Mouse (Mus musculus) thymus, postnatal 25 days (tissue): ENCODE measurements around the gene Fezf2.

Experiments used
- DNase-seq: peaks from one replicate; pipeline ENCODE4 v3.0.0; 2022

Fezf2 gene

DNA sequence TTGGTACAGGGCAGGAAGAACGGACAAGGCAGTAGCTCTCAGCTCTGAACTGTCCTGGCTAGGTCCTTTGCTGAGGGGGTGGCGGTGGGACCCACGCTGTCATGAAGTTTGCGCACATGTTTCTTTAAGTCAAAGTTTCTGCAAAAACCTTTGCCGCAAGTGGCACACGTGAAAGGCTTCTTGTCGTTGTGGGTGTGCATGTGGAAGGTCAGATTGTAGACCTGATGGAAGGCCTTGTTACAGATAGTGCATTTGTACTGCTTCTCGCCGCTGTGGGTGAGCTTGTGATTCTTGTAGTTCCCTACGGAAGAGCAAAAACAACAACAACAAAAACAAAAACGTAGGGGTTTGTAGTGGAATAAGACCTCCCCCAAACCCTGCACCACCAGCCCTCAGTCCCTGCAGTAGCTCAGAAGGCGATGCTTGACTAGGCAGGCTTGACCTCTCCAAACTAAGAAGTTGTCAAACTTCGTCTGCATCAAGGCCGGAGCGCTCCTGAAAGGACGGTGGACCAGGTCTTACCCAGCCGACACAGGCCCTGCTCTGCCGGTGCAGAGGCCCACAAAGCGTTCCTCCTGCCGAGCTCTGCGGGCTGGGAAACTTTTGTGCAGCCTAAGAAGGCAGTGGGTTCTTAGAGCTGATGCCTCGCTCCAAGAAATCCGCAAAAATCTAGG, 5.4 kb downstream of the Fezf2 start:
- DNase-seq, result no peak

- DNase-seq, result no peak
Observed at GRCm38 (mm10) chr14:12341789-12342457, 6.1 kb downstream of the Fezf2 start.

- no peak for DNase-seq
Observed at GRCm38 (mm10) chr14:12341075-12341788, 6.8 kb downstream of the Fezf2 start.

GRCm38 (mm10) chr14:12340238-12341074, 7.5 kb downstream of the Fezf2 start:
- DNase-seq, result no peak

DNA sequence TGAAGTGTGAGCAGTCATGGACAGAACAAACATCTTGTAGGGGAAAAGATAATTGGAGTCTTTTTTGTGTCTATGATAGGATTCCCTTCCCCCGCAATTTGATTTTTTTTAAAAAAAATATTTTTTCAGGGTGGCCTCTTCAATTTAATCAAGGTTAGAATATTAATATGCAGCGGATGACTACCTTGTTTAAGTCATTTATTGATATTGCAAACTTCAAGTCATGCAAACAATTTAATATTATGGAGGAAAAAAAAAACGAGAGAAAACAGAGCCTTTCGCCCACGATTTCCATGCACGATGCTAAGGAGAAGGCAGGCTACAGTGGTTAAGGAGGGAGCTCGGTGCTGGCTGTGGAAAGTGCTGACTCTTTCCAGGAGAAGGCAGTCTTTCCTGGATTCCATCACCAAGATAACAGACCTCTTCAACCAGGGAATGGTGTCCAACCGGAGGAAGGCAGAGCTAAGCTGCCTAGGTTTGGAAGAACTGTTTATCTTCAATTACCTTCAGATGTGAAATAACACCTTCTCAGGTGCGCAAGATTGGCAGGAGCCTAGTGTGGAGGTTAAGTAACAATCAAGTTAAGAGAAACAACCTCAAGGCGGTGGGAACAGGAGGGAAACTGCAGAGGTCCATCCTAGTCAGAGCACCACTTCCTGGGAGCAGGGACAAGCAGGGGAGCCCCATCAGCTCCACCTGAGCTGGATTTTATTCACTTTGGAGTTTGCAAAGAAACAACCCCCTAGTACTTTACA, 9.0 kb downstream of the Fezf2 start:
- DNase-seq, result no peak

DNA sequence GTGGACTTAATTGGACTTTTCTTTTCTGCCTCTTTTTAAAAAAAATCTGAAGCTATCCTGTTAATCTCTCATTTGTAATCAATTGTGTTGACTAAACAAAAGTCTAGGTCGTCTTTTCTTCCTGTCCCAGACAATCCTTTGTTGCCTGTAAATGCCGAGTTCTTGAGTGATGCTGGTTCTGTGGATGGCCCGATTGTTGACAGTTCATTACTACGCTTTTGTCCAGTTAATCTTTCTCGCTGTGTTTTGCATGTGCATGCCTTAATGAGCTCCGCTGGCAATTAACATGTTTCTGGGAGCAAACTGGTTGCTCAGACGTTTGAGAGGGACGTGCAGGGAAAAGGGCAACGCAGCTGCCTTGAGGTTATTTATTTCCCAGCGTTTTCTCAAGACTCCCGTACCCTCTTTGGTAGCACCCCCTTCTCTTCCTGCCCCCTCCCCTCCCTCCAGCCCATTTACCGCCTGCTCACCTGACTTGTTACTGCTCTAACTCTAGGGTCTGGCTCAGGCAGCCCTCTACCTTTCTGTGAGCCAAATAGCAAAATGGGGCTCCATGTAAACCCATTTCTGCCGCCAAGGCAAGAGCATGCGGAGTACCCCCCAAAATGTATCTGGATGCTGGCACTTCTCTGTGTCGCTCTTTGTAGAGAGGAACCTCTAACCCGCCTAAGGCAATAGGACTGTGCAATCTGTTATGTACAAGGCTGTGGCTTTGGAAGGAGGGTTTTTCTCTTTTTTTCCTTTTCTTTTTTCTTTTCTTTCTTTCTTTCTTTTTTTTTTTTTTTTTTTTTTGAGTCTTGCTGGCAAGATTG, 9.8 kb downstream of the Fezf2 start:
- DNase-seq, result no peak

DNA sequence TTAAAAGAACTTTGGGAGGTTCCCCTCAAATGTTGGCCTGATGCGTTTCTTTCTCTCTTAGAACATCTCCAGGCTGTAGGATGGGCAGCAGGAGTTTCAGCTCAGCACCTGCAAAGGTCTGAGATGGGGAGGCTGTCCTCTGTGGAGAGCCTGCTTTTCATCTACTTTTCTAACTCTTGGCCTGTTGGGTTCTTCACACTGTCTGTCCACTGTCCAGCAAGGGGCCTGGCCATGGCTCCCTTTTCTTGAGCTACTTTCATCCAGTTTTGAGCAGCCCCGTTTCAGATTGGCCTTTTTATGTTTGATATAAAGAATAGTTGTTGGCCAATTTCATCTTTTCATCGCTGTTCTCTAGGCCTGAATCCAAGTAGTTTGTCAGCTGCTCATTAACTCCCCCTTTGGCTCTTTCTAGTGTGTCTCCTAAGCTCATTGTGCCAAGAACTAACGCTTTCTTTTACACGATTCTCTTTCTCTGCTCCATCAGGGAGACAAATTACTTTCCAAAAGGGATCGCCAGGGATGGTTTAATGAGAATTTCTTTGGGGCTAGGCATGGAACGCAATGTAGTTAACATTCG, 10.5 kb downstream of the Fezf2 start:
- DNase-seq, result no peak

DNA sequence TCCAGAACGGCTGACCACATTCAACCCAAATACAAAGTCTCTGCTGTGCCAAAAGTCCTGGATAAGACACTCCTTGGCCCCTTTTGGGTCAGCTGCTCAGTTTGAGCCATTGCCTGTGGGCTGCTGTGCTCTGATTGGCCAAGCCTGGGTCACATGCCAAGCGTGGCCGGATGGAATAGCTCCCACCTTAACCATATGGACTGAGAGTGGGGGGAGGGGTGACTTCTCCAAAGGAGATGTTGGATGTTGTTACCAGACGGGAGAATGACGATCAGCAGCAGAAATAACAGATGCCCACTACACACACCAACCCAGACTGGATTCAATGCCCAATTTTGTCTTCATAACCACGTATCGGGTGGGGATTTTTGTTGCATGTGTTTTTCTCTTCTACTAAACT, 13.1 kb downstream of the Fezf2 start:
- no peak for DNase-seq

DNA sequence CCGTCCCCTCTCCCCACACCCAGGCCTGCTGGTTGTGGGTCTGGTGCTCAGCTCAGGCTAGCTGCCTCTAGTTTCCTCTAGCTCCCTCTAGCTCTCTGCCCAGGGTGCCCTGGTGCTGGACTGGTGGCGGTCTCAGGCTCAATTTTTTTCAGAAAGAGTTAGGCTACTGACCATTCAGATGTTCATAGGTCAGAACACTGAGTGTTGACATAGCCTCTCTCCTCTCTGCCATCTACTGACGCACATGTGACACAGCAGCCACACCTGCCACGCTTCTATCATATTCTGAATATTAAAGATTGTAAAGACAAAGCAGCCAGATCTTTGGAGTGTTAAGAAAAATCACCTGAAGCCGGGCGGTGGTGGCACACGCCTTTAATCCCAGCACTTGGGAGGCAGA, 14.4 kb downstream of the Fezf2 start:
- DNase-seq, result no peak

DNA sequence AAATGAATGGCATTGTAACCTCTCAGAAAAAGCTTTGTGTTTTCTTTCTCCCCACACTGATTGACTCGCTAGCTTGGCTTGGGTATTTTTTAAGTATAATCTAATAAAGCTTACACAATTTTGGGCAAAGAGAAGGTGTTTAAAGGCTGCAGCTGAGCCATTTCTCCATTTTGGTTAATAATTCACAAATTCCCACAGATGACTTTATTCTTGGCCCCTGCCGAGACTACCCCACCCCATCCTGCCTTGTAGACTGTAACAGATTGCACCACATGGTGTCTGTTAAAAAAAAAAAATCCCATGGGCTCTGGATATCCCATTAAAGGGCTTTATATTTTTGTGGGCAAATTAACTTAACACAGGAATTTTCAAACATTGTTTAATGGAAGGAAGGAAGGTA, 44.9 kb downstream of the Fezf2 start:
- DNase-seq, result no peak

GRCm38 (mm10) chr14:12300677-12301076, 47.3 kb downstream of the Fezf2 start:
- DNase-seq, result no peak

DNA sequence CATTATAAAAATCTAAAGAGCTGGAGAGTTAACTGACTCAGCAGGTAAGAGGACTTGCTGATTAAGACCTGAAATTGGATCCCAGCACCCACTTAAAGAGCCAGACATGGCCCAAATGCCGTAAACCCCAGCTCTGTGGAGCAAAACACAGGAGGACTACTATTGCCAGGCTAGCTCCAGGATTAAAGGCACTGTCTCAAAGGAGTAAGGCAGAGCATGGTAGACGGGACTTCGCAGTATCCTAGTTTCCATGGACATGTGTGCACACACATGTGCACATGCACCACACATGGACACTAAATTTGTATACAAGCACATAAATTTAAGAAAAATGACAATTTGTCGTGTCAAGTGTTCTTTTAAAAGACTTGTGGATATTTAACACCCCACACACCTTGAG, 47.7 kb downstream of the Fezf2 start:
- no peak for DNase-seq

DNA sequence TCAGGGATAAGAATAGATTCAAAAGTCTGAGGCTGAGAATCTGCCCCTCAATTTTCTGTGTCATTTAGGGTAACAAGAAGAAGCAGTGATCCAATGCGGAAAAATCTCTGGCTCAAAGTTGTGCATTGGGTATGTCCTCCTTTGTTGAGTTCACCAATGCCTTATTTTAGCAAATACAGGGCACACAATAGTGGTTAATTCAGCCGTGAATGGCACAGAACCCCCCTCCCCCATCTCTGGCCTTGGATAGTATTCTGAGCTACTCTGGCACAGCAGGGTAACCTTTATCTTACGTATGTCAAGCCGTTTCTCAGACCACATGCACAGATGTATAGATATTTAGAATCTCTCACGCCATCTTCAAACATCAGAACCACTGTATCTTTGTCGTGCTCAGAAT, 48.3 kb downstream of the Fezf2 start:
- no peak for DNase-seq

DNA sequence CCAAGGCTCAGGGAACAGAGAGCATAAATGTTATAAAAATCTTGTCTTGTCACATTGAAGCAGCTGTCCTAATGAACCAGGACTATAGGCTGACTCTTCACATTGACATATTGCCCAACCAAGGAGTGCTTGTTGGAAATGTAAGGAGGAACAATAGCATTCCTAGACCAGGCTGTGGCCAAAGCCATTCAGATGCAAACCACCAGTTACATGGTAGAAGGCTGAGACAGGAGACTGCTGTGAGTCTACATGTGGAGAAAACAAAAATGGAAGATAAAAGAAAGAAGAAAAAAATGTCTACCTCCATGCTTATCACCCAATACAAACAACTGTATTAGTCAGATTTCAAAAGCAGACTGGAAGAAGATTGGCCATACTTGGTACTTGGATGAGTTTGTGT, 48.8 kb downstream of the Fezf2 start:
- no peak for DNase-seq

DNA sequence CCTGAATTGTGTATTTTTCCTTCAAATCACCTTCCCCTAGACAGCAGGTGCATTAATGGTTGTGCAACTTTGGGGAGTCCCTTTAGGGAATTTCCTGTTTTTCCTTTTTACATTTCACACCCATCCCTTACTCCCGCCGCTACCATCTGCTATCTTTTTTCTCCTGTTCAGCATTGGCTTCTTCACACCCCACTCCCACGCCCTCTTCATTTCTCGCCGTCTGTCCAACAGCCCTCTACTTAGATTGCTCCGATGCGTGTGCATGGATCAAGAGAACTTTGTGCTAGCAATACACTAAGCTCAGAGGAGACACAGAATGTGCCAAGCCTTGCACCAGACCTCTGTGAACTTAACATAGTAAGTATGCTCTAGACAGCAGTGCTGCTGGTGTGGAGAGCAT, 51.6 kb downstream of the Fezf2 start:
- no peak for DNase-seq
